Mouse (Mus musculus): Measurements from ENCODE around the gene Lrfn2. TPM values are rescaled to one million over a fixed set of nuclear protein-coding genes. Genes with fewer than 3 reads are reported as not detected.
A peak's percentile ranks its signal among the peaks of the same experiment; 100 is the strongest.

Gene Lrfn2
- polyA plus RNA-seq, 1 experiment from 2014 or later = 0.04 TPM

DNA sequence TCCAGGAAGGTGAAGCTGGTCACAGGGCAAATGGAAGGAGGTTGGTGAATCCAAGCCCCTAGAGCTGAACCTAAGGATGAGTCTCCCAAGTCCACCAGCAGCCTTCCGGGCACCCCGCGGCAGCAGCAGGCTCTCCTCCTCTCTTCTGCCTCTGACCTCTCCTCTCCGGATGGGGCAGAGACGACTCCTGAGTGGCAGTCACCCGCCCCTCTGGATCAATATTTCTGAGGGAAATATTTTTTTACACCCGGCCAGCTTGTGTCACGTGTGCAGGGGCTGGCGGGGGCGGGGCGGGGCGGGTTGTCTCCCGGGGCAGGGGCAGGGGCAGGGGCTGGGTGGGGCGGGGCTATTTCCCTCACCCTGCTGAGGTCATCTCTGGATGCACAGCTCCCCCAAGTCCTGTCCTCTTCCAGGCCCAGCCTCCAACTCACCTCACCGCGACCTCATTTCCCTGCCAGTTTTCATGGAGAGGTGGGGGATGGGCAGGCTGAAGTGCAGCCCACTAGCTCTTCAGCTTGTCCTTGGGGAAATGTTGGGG is 28.1 kb downstream of the Lrfn2 start:
- H3K36me3 ChIP-seq (ENCODE audit: insufficient read depth, low read length) = no peaks in the 10 kb centered on the region
- ATAC-seq = peak; percentile 63
- DNase-seq (ENCODE audit: low spot score) = peak; percentile 40
- H3K9me3 ChIP-seq (ENCODE audit: low read length) = no peaks in the 10 kb centered on the region
- 2% methylated on average over 14 of the region's 16 CpGs for WGBS
- H3K27ac ChIP-seq (ENCODE audit: low read length) = no peak overlapping the region
- peak overlapping the region; percentile 44 for H3K4me2 ChIP-seq (replicated peaks; ENCODE audit: low read depth, low read length)
- H3K4me1 ChIP-seq (ENCODE audit: insufficient read depth, low read depth, low read length) = no peaks in the 10 kb centered on the region; the same call in 1 of the 2 replicates
- H3K4me3 ChIP-seq (ENCODE audit: low read depth, low read length) = no peak overlapping the region; the same call in 1 of the 2 replicates
- TF ChIP-seq EP300 (IDR thresholded peaks at IDR 0.05) (no peak), CTCF (IDR thresholded peaks at IDR 0.05) (no peak)
- 0 out of 2 replicates have a peak overlapping the region, but pooled peaks have one; percentile 8 for H3K9ac ChIP-seq (replicated peaks; ENCODE audit: low read depth)
- no peaks in the 10 kb centered on the region for H3K27me3 ChIP-seq (replicated peaks; ENCODE audit: insufficient read depth, low read length)

DNA sequence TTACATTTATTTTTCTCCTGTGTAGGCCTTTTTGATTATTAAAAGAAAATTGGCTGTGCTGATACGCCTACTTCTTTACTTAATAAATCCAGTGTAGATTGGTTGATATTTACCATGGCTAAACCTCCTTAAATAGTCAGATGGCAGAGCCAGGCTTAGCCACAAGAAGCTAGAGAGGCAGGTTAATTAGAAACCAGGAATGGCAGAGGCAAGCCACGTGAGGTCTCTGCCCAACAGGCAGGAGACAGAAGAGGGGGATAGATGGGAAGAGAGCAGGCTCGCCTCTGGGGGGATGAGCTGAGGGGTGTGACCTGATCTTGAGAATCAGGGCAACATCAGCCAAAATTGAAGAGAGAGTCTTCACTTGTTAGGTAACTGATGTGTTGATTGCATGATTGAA is 30.5 kb downstream of the Lrfn2 start:
- H3K4me3 ChIP-seq (ENCODE audit: low read depth, low read length) = no peak overlapping the region
- H3K27me3 ChIP-seq (replicated peaks; ENCODE audit: insufficient read depth, low read length) = no peaks in the 10 kb centered on the region
- no peak overlapping the region for H3K9ac ChIP-seq (replicated peaks; ENCODE audit: low read depth)
- ATAC-seq = no peak
- no peaks in the 10 kb centered on the region for H3K36me3 ChIP-seq (ENCODE audit: insufficient read depth, low read length)
- no peaks in the 10 kb centered on the region for H3K9me3 ChIP-seq (ENCODE audit: low read length)
- TF ChIP-seq CTCF (IDR thresholded peaks at IDR 0.05) (no peak), EP300 (IDR thresholded peaks at IDR 0.05) (no peak)
- no peak overlapping the region for H3K4me2 ChIP-seq (replicated peaks; ENCODE audit: low read depth, low read length)
- H3K27ac ChIP-seq (ENCODE audit: low read length) = no peak overlapping the region
- H3K4me1 ChIP-seq (ENCODE audit: insufficient read depth, low read depth, low read length) = no peaks in the 10 kb centered on the region; the same call in 1 of the 2 replicates
- 59% methylated on average over 3 of the region's 3 CpGs for WGBS
- DNase-seq (ENCODE audit: low spot score) = no peak

DNA sequence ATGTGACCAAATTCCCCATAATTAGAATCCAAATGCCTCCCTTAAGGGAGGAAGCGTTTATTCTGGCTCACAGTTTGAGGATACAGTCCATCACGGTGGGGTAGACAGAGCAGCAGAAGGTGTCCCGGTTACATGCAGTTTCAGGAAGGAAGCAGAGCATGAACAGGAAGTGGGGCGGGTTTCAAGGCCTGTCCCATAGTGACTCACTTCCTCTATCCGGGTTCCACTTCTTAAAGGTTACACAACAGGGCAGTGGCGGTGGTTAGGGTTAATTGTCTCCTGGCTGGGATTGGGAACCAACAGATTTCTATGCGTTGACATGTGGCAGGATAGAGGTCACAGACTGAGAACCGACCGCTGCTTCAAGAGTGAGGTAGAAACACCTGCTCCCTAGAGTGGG is 31.6 kb downstream of the Lrfn2 start:
- no peak for TF ChIP-seq EP300 (IDR thresholded peaks at IDR 0.05)
- no peak for TF ChIP-seq CTCF (IDR thresholded peaks at IDR 0.05)
- H3K4me2 ChIP-seq (replicated peaks; ENCODE audit: low read depth, low read length) = no peak overlapping the region
- no peak overlapping the region for H3K4me3 ChIP-seq (ENCODE audit: low read depth, low read length)
- DNase-seq (ENCODE audit: low spot score) (no peak), ATAC-seq (no peak)
- no peaks in the 10 kb centered on the region for H3K36me3 ChIP-seq (ENCODE audit: insufficient read depth, low read length)
- H3K9me3 ChIP-seq (ENCODE audit: low read length) = no peaks in the 10 kb centered on the region
- 61% methylated on average over 9 of the region's 9 CpGs for WGBS
- no peak overlapping the region for H3K9ac ChIP-seq (replicated peaks; ENCODE audit: low read depth)
- H3K4me1 ChIP-seq (ENCODE audit: insufficient read depth, low read depth, low read length) = no peaks in the 10 kb centered on the region; the same call in 1 of the 2 replicates
- H3K27me3 ChIP-seq (replicated peaks; ENCODE audit: insufficient read depth, low read length) = no peaks in the 10 kb centered on the region
- no peak overlapping the region for H3K27ac ChIP-seq (ENCODE audit: low read length)

- Histone ChIP-seq H3K9ac (replicated peaks; ENCODE audit: low read depth) (no peak overlapping the region), H3K36me3 (ENCODE audit: insufficient read depth, low read length) (no peaks in the 10 kb centered on the region), H3K27ac (ENCODE audit: low read length) (no peak overlapping the region), H3K9me3 (ENCODE audit: low read length) (no peaks in the 10 kb centered on the region), H3K4me1 (ENCODE audit: insufficient read depth, low read depth, low read length) (no peaks in the 10 kb centered on the region), H3K27me3 (replicated peaks; ENCODE audit: insufficient read depth, low read length) (no peaks in the 10 kb centered on the region), H3K4me2 (replicated peaks; ENCODE audit: low read depth, low read length) (no peak overlapping the region), H3K4me3 (ENCODE audit: low read depth, low read length) (no peak overlapping the region)
- ATAC-seq (no peak), DNase-seq (ENCODE audit: low spot score) (no peak)
- WGBS = 83% methylated on average over 13 of the region's 13 CpGs
- TF ChIP-seq EP300 (IDR thresholded peaks at IDR 0.05) (no peak), CTCF (IDR thresholded peaks at IDR 0.05) (no peak)
Measured at GRCm38 (mm10) chr17:48968304-48968703, 36.1 kb downstream of the Lrfn2 start.

- TF ChIP-seq CTCF (IDR thresholded peaks at IDR 0.05) (no peak), EP300 (IDR thresholded peaks at IDR 0.05) (no peak)
- ATAC-seq = no peak
- Histone ChIP-seq H3K4me3 (ENCODE audit: low read depth, low read length) (no peak overlapping the region), H3K36me3 (ENCODE audit: insufficient read depth, low read length) (no peaks in the 10 kb centered on the region), H3K4me2 (replicated peaks; ENCODE audit: low read depth, low read length) (no peak overlapping the region), H3K4me1 (ENCODE audit: insufficient read depth, low read depth, low read length) (no peaks in the 10 kb centered on the region), H3K9me3 (ENCODE audit: low read length) (no peaks in the 10 kb centered on the region), H3K27me3 (replicated peaks; ENCODE audit: insufficient read depth, low read length) (no peaks in the 10 kb centered on the region), H3K9ac (replicated peaks; ENCODE audit: low read depth) (no peak overlapping the region), H3K27ac (ENCODE audit: low read length) (no peak overlapping the region)
- no peak for DNase-seq (ENCODE audit: low spot score)
- 59% methylated on average over 10 of the region's 10 CpGs for WGBS
Measured at GRCm38 (mm10) chr17:48971296-48971695, 39.1 kb downstream of the Lrfn2 start.

GRCm38 (mm10) chr17:48972866-48973265 is 40.7 kb downstream of the Lrfn2 start:
- 57% methylated on average over 6 of the region's 6 CpGs for WGBS
- H3K4me2 ChIP-seq (replicated peaks; ENCODE audit: low read depth, low read length) = no peak overlapping the region

DNA sequence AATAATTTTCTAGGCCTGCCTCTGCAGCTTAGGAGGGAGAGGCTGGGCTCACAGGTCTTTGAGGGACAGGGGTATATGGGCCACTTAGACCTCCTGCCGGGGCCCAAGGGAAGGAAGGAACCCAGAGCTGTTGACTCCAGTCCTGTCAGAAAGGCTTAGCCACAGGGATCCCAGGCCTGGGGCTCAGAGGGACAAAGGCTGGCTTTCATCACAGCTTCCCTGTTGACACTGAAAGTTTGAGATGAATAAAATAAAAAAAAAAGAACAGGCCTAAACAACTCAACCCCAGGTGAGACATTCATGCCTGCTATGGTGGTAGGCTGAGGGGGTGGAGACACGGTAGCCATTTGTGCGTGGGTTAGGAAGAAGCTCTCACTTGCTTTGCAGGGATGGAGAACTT is 41.2 kb downstream of the Lrfn2 start:
- H3K9me3 ChIP-seq (ENCODE audit: low read length) = no peaks in the 10 kb centered on the region
- TF ChIP-seq CTCF (IDR thresholded peaks at IDR 0.05) (no peak), EP300 (IDR thresholded peaks at IDR 0.05) (no peak)
- ATAC-seq = no peak
- no peaks in the 10 kb centered on the region for H3K4me1 ChIP-seq (ENCODE audit: insufficient read depth, low read depth, low read length)
- no peak overlapping the region for H3K27ac ChIP-seq (ENCODE audit: low read length)
- DNase-seq (ENCODE audit: low spot score) = no peak
- no peak overlapping the region for H3K4me3 ChIP-seq (ENCODE audit: low read depth, low read length)
- 40% methylated on average over 3 of the region's 3 CpGs for WGBS
- H3K27me3 ChIP-seq (replicated peaks; ENCODE audit: insufficient read depth, low read length) = no peaks in the 10 kb centered on the region
- no peak overlapping the region for H3K4me2 ChIP-seq (replicated peaks; ENCODE audit: low read depth, low read length)
- no peak overlapping the region for H3K9ac ChIP-seq (replicated peaks; ENCODE audit: low read depth)
- no peaks in the 10 kb centered on the region for H3K36me3 ChIP-seq (ENCODE audit: insufficient read depth, low read length)

More at GRCm38 (mm10) chr17:48972866-48973265, 40.7 kb downstream of the Lrfn2 start:
- H3K9ac ChIP-seq (replicated peaks; ENCODE audit: low read depth) = no peak overlapping the region
- DNase-seq (ENCODE audit: low spot score) = no peak
- no peak overlapping the region for H3K4me3 ChIP-seq (ENCODE audit: low read depth, low read length)
- no peaks in the 10 kb centered on the region for H3K36me3 ChIP-seq (ENCODE audit: insufficient read depth, low read length)
- H3K27me3 ChIP-seq (replicated peaks; ENCODE audit: insufficient read depth, low read length) = no peaks in the 10 kb centered on the region
- no peaks in the 10 kb centered on the region for H3K9me3 ChIP-seq (ENCODE audit: low read length)
- no peaks in the 10 kb centered on the region for H3K4me1 ChIP-seq (ENCODE audit: insufficient read depth, low read depth, low read length)
- H3K27ac ChIP-seq (ENCODE audit: low read length) = no peak overlapping the region
- no peak for TF ChIP-seq EP300 (IDR thresholded peaks at IDR 0.05)
- TF ChIP-seq CTCF (IDR thresholded peaks at IDR 0.05) = no peak
- ATAC-seq = no peak
